ENCODE assay signal across 9 mouse cellular contexts in the genomic region with DNA sequence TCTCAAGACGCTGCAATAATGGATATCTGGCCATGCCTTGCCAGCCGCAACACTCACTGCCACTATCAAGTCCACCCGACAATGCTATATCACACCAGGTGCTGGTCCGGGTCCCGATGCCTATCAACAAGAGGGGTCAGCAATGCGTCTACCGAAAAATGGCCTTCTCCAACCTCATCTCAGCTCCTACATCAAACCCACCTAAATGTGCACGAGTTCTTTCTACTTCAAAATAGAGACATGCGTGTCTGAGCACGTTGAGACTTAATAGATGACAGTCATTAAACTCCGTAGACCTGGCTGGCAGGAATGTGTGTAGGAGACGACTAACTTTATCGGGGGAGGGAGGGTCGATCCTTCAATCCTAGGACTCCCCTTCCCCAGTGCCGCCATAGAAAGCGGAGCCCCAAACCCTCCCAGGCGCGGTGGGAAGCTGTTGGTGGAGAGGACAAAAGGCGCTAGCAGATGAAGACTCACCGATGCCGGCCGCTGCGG. TPM values are rescaled to one million over a fixed set of nuclear protein-coding genes. Genes with fewer than 3 reads are reported as not detected.
DNase-seq lines count a peak whose midpoint lies in the region; ATAC-seq and TF ChIP-seq lines count a peak whose summit lies in the region.
"Had no signal": no experiment of that assay in that cellular context is flagged by ENCODE, and none has a peak within 500 bp of the region (broad histone marks: within the 10 kb centered on the region; RNA-seq: fewer than 3 reads in every experiment).

No protein-coding gene starts in this region.

- peaks cover 12% of the 10 kb centered on the region; the same call in 1 of the 2 replicates for H3K36me3 ChIP-seq in heart, embryonic 13.5 days
- peaks cover 1% of the 10 kb centered on the region; the same call in 1 of the 2 replicates for H3K36me3 ChIP-seq in liver, adult 2 months (ENCODE audit: control insufficient read depth, insufficient read depth, low read length)

- no peak for TF ChIP-seq POLR2A in liver, adult 2 months (IDR thresholded peaks at IDR 0.05; ENCODE audit: extremely low read depth, insufficient read depth, low read length)

- H3K27me3 ChIP-seq in heart, embryonic 13.5 days (replicated peaks), result peaks cover 7% of the 10 kb centered on the region
- no peaks in the 10 kb centered on the region for H3K27me3 ChIP-seq in liver, adult 2 months (ENCODE audit: control insufficient read depth, insufficient read depth, low read length)
- H3K27me3 ChIP-seq: Patski had no signal

- peak overlapping the region; percentile 93 for H3K9ac ChIP-seq in heart, embryonic 13.5 days
- peak overlapping the region; percentile 79 for H3K9ac ChIP-seq in liver, adult 2 months (ENCODE audit: low read depth, low read length)

- peak; percentile 8 to 16 for DNase-seq in gastrocnemius, postnatal 36 days
- DNase-seq in gastrocnemius, postnatal 14 days, result no peak
- peak; percentile 25 for DNase-seq in urinary bladder, adult 2 months (ENCODE audit: low spot score)
- no peak for DNase-seq in urinary bladder, postnatal 10 days (ENCODE audit: low spot score)
- DNase-seq in liver, adult 2 months (ENCODE audit: extremely low read depth, low read depth, low spot score), result peak; percentile 35
- peak; percentile 16 to 68 for DNase-seq in spleen, postnatal 4 days (ENCODE audit: low spot score in 2 of 2)
- no peak for DNase-seq in right cerebral cortex, postnatal 25 days

- no peak for ATAC-seq in heart, embryonic 13.5 days (ENCODE audit: extremely low read depth, insufficient number of reproducible peaks, low FRiP score, low TSS enrichment)

- peak overlapping the region; percentile 89 for H3K4me2 ChIP-seq in heart, embryonic 13.5 days

- H3K4me1 ChIP-seq in heart, embryonic 13.5 days, result peaks cover 25% of the 10 kb centered on the region
- H3K4me1 ChIP-seq in liver, adult 2 months (ENCODE audit: control insufficient read depth, insufficient read depth, low read length), result no peaks in the 10 kb centered on the region; the same call in none of the 2 replicates

- no peaks in the 10 kb centered on the region for H3K9me3 ChIP-seq in heart, embryonic 13.5 days

- TF ChIP-seq CTCF in liver, adult 2 months (IDR thresholded peaks at IDR 0.05; ENCODE audit: low read depth, low read length), result no peak

- intact Hi-C loops in gastrocnemius, postnatal 36 days (cut with DNase I), result no loop called here
- intact Hi-C loops in gastrocnemius, postnatal 14 days (cut with DNase I; ENCODE audit: low total_unique reads), result no loop called here

- 1% methylated on average over 23 of the region's 23 CpGs for WGBS in heart, embryonic 13.5 days
- WGBS in liver, adult 2 months, result under 1% methylated on average over 23 of the region's 23 CpGs

- peak overlapping the region; percentile 84 for H3K27ac ChIP-seq in heart, embryonic 13.5 days (replicated peaks)
- peak overlapping the region; percentile 40 for H3K27ac ChIP-seq in liver, adult 2 months (replicated peaks; ENCODE audit: insufficient read depth, low read depth, low read length)

- peak overlapping the region; percentile 83 for H3K4me3 ChIP-seq in heart, embryonic 13.5 days
- H3K4me3 ChIP-seq in liver, adult 2 months (ENCODE audit: insufficient read depth, low read depth, low read length), result peak overlapping the region; percentile 83

- H3K79me2 ChIP-seq in liver, adult 2 months (ENCODE audit: control insufficient read depth, insufficient read depth, low read length), result peaks cover 13% of the 10 kb centered on the region; the same call in 1 of the 2 replicates

RNA-seq across cellular contexts. Expression of a gene that starts 0.4 kb away (rescaled TPM):
- total RNA-seq in gastrocnemius, postnatal 36 days (2021), result 10 to 100 TPM; 20.1 to 26.0 TPM
- 10 to 100 TPM; 18.5 to 20.0 TPM for total RNA-seq in gastrocnemius, postnatal 14 days (2021)
- polyA plus RNA-seq in urinary bladder, adult 2 months (2012; rRNA removed), result 12.7 and 15.8 TPM in 2 replicates
- 18.3 and 21.6 TPM in 2 replicates for polyA plus RNA-seq in heart, embryonic 13.5 days (2015; fragmentation: Nextera tagmentation; extraction: Ambion mirVana)
- total RNA-seq in liver, adult 2 months (2014; rRNA removed), result 16.1 and 19.1 TPM in 2 replicates
- polyA plus RNA-seq in liver, adult 2 months (2012; rRNA removed), result 10.2 and 14.4 TPM in 2 replicates

RNA-seq across cellular contexts. Expression of a gene that starts 6.7 kb away (rescaled TPM):
- total RNA-seq in gastrocnemius, postnatal 36 days (2021), result 1 to 10 TPM; 2.4 to 4.1 TPM
- total RNA-seq in gastrocnemius, postnatal 14 days (2021), result 1 to 10 TPM; 2.2 to 3.0 TPM
- 9.1 and 12.1 TPM in 2 replicates for polyA plus RNA-seq in urinary bladder, adult 2 months (2012; rRNA removed)
- polyA plus RNA-seq in heart, embryonic 13.5 days (2015; fragmentation: Nextera tagmentation; extraction: Ambion mirVana), result 1.9 and 2.3 TPM in 2 replicates
- 13.6 and 17.7 TPM in 2 replicates for total RNA-seq in liver, adult 2 months (2014; rRNA removed)
- 7.4 and 8.0 TPM in 2 replicates for polyA plus RNA-seq in liver, adult 2 months (2012; rRNA removed)

RNA-seq across cellular contexts. Expression of a gene that starts 38.1 kb away (rescaled TPM):
- 10 to 100 TPM; 16.5 to 19.3 TPM for total RNA-seq in gastrocnemius, postnatal 36 days (2021)
- 10 to 100 TPM; 15.0 to 16.5 TPM for total RNA-seq in gastrocnemius, postnatal 14 days (2021)
- 61.7 and 71.0 TPM in 2 replicates for polyA plus RNA-seq in urinary bladder, adult 2 months (2012; rRNA removed)
- polyA plus RNA-seq in heart, embryonic 13.5 days (2015; fragmentation: Nextera tagmentation; extraction: Ambion mirVana), result 37.3 and 38.3 TPM in 2 replicates
- total RNA-seq in liver, adult 2 months (2014; rRNA removed), result 13.7 and 13.8 TPM in 2 replicates
- 10.1 and 12.5 TPM in 2 replicates for polyA plus RNA-seq in liver, adult 2 months (2012; rRNA removed)

Comparison
In these comparisons a context has a peak if more than half of its experiments do, and no peak if none do; other contexts are left out.
1. DNase-seq: peak in gastrocnemius, postnatal 36 days (2 of 2), urinary bladder, adult 2 months (single experiment), liver, adult 2 months (single experiment) and spleen, postnatal 4 days (2 of 2); none in gastrocnemius, postnatal 14 days (single experiment), urinary bladder, postnatal 10 days (single experiment) and right cerebral cortex, postnatal 25 days (single experiment).